Mouse (Mus musculus) right cerebral cortex, postnatal 14 days (tissue): ENCODE results near the gene 1700113H08Rik.

Experiments used
- DNase-seq: peaks from one replicate; pipeline ENCODE4 v3.0.0; 2022

The 1700113H08Rik gene

GRCm38 (mm10) chr10:87059447-87059846 lies 1.6 kb downstream of the 1700113H08Rik start:
- no peak for DNase-seq

DNA sequence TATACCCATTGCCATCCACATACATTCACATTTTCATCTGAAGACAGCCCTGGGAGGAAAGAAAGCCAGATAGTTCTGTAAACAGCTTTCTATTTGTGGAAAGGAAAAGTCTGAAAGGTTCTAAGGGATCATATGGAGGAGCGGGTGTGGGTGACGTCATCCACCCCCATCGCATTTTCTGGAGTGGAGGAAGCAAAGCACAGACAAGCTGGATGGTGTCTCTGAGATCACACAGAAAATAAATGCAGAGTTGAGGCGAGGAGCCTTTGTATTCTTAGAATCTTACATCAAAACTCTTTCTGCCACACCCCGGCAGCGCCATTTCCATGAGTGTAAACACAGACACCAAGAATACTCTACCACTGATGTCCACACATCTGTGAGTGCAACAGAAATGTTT lies 26.4 kb downstream of the 1700113H08Rik start:
- peak; percentile 50 for DNase-seq

GRCm38 (mm10) chr10:87087646-87088045 lies 29.8 kb downstream of the 1700113H08Rik start:
- no peak for DNase-seq

DNA sequence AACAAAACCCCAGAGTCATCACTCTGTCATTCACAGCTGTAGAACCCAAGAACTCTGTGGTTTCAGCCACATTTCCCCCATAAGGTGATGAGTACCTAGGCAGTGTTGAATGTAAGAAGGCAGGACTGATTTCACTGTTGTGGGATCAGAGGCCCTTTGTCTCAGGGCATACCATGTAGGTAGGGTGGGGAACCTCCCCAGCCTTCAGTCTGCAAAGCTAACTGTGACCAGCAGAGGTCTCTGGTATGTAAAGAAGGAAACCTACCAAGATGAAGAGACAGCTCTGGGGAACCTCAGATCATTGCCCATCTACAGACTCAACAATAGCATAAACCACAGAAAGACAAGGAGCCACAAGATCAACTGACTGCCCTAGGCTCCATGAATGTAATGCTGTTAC lies 36.4 kb downstream of the 1700113H08Rik start:
- peak; percentile 22 for DNase-seq

- DNase-seq, result no peak
Measured at GRCm38 (mm10) chr10:87098722-87099121, 40.9 kb downstream of the 1700113H08Rik start.

GRCm38 (mm10) chr10:87100668-87101067 lies 42.8 kb downstream of the 1700113H08Rik start:
- DNase-seq, result no peak

GRCm38 (mm10) chr10:87101265-87101950 lies 43.6 kb downstream of the 1700113H08Rik start:
- no peak for DNase-seq

DNA sequence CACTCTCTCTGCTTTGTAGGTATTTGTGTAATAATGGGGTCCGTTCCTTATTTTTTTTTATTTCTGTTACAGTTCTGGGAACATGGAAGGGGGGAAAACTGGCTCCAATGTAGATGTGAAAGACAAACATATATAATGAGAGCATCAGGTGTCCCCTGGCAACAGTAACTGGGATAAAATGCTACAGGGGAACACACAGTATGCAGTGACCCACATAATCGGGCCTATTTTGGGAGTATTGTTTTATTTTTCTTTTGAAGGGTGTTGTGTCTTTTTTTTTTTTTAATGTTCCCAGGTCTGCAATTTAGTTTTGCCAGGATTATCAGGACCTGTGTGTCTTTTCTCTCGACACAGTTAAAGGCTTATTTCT lies 44.1 kb downstream of the 1700113H08Rik start:
- no peak for DNase-seq

DNA sequence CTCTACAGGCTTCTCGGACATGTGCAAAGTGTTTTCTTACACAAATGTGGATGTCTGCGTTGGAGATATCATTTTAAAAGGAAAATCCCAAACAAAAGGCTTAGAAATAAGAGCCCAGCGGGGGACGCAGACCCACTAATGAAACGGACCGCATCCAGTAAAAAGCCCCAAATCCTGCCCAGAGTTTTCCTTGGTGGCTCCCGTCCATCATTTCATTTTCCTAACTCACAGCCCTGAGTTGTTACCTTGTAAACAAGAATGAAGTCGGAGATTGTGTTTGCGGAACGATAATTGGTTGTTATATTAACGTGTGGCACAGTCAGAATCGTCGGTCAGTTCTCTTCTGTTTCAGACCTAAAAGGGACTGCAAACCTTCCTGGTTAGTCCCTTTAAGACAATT lies 44.6 kb downstream of the 1700113H08Rik start:
- DNase-seq, result no peak

DNA sequence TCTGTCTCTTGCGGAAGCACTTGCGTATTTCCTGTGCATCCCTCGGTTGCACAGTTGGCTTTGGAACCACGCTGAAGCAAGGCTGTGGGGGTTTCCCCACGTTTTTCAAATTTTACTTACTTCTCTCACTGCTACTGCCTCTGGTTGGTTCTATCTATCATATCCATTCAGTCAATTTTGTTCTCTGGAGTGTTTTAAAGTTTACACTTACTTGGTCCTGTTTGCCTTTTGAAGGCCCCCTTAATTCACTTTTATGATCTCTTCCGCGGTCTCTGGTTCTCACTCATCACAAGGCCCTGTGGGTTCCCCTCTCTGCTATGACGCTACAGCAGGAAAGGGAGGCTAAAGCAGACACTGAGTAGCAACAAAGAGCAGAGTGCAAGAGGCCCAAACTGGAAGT lies 45.4 kb downstream of the 1700113H08Rik start:
- no peak for DNase-seq

- DNase-seq, result no peak
Measured at GRCm38 (mm10) chr10:87107565-87108297, 49.9 kb downstream of the 1700113H08Rik start.

DNA sequence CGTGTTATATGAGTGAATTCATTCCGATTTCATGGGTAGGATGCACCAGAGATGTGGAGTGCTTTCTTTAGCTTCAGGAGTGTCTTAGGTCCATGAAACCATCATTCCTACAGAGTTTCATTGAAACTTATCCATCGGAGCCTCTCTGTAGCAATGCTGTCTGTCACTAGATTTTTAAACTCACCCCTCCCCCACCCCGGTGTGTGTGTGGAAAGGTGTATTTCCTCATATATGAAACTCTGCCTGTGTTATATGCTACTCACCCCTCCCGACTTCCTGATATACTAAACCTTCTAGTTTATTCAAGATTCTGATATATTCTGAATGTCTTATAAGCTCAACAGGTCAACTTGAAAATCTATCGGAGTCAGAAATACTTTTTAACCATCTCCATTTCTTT lies 50.5 kb downstream of the 1700113H08Rik start:
- DNase-seq, result no peak

DNA sequence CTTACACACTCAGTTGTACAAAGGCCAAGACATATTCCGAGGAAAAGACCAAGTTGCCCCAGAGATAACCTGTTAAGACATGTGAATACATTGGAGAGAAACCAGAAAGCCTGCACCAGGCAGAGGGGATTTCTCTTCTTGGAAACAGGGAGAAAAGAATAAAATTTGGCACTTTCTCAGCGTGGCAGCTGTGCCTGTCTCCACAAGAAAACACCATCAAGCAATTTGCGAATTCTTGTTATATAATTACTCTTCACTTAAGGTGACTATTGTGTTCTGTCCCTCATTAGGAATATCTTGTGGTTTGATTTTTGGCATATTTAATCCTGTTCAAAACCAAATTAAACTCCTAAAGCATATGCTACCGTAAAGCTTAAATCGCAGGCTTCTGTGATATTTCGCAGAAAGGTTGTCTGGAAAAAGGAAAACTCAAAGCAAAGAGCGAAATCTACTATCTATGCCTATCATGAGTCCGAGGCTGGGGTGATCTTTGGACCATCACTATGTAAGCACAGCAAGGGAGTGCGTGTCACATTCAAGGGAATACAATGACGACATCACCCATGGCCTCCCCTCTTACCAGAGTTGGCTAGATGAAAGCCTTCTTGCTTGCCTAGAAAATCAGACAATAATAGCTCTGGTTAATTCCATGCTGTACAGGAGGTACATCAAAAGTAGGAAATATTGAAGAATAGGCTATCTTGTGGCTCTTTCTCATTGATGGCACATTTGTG lies 51.4 kb downstream of the 1700113H08Rik start:
- DNase-seq, result no peak

GRCm38 (mm10) chr10:87110909-87111308 lies 53.1 kb downstream of the 1700113H08Rik start:
- no peak for DNase-seq

GRCm38 (mm10) chr10:87125094-87125493 lies 67.2 kb downstream of the 1700113H08Rik start:
- no peak for DNase-seq

- DNase-seq, result no peak
Measured at GRCm38 (mm10) chr10:87126186-87126824, 68.5 kb downstream of the 1700113H08Rik start.

DNA sequence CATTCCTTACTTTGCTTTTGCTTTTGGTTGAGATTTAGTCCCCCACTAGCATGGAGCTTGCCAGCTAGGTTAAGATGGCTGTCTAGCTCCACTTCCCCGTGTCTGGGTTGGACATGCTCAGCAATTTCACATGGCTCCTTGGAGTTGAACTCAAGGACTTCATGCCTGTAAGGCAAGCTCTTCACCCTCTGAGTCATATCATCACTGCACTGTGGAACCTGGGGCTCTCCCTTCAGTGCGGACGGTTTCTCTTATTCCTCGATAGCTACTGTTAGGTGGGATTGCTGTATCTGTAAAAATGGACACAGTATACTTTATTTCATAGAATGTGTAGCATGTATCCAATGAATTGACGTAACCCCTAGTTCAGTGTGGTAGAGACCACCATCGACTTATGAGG lies 93.2 kb downstream of the 1700113H08Rik start:
- DNase-seq, result no peak

DNA sequence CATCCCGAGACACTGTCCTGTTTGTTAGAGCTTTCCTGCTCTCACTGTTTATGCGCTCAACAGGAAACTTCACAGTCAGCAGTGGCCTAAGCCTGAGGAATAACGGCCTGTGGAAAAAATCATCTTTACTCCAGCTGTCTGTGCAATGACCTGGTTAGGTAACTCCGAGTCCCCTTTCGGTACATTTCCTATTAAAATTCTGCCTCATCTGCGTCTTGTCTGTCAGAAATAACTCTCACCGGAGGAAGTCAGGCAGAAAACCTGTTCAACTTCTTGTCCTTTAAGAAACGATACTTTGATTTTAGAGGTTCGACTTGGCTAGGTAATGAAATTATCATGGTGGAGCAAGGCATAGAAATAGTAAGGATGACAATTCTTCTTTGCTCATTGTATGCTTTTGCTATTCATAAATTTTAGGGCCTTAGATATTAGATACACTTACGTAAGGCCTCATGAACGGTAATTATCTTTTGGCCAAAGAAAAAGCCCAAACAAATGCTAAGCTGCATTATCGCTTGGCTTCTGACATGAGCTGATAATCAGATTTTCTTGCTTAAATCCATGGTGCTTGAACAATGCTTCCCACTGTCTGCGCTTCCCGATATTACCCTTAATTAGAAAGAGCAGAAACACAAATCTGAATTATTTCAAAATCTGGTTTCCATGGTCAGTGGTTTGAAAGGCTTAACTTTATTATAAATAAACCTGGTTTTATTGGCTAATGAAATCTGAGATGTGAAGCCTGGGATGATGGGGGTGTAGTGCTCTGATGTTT lies 96.1 kb downstream of the 1700113H08Rik start:
- no peak for DNase-seq

DNA sequence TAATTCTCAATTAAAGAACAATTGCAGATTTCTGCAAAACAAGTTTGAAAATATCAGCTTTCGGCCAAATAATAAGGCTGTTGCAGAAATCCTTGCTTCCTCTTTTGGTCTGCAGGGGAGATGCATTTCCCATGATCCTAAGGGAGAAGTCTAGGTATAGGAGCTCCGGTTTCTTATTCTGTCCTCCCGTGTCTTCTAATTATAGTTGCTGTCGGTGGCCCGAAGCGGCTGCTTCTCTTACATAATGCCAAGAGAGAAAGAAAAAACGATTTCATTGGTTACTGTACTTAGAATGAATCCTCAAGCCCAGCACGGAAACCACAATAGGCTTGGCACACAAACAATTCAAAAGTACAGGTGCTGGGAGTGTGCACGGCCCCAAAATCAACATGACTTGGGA lies 101.9 kb downstream of the 1700113H08Rik start:
- no peak for DNase-seq

- no peak for DNase-seq
Measured at GRCm38 (mm10) chr10:87196123-87196756, 138.4 kb downstream of the 1700113H08Rik start.

DNA sequence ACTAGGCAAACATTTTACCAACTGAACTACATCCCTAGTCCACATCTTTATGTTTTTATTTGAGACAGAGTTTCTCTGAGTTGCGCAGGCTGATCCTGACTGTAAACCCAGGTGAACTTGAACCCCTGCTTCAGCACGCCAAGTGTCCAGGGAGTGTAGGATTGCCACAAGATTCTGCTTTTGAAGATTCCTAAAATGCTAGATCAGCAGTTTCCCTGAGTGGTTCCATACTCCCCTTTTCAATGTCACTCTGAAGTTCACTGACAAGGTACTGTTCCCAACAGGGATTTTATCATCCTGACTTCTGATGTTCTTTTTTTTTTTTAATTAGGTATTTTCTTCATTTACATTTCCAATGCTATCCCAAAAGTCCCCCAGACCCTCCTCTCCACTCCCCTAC lies 140.9 kb downstream of the 1700113H08Rik start:
- no peak for DNase-seq

GRCm38 (mm10) chr10:87209466-87209865 lies 151.6 kb downstream of the 1700113H08Rik start:
- DNase-seq, result no peak
